ENCODE assay signal across 18 mouse cellular contexts in genomic region chr3:38652985-38653685, GRCm38 (mm10).
DNase-seq lines count a peak whose midpoint lies in the region; ATAC-seq and TF ChIP-seq lines count a peak whose summit lies in the region.
"Had no signal": no experiment of that assay in that cellular context is flagged by ENCODE, and none has a peak within 500 bp of the region (broad histone marks: within the 10 kb centered on the region; RNA-seq: fewer than 3 reads in every experiment).

No protein-coding gene starts in this region.

- no peak overlapping the region for H3K9ac ChIP-seq in hindbrain, embryonic 11.5 days (ENCODE audit: low read depth, low read length)
- H3K9ac ChIP-seq in forebrain, postnatal 0 days, result no peak overlapping the region
- H3K9ac ChIP-seq in midbrain, embryonic 14.5 days (replicated peaks; ENCODE audit: low read length), result no peak overlapping the region
- H3K9ac ChIP-seq: limb, embryonic 15.5 days had no signal

- no peak for DNase-seq in hindbrain, embryonic 10.5 days (ENCODE audit: low spot score)
- no peak for DNase-seq in hindbrain, embryonic 11.5 days (ENCODE audit: low spot score)
- DNase-seq in brain, embryonic 14.5 days (ENCODE audit: low read depth), result peak; percentile 59
- DNase-seq in forebrain, postnatal 0 days, result peak; percentile 44
- DNase-seq in midbrain, embryonic 14.5 days, result peak; percentile 31
- DNase-seq in cerebellum, adult 9-10 months, result no peak
- no peak for DNase-seq in right cerebral cortex, postnatal 14 days
- DNase-seq: adrenal gland, postnatal 14 days; B cell, adult 2 months; gastrocnemius, postnatal 10 days; kidney, postnatal 14 days; lung, postnatal 10 days; spleen, adult 18-20 months had no signal

- no peaks in the 10 kb centered on the region for H3K9me3 ChIP-seq in hindbrain, embryonic 10.5 days
- no peaks in the 10 kb centered on the region for H3K9me3 ChIP-seq in hindbrain, embryonic 11.5 days (ENCODE audit: control insufficient read depth, low read length)
- H3K9me3 ChIP-seq in forebrain, postnatal 0 days (ENCODE audit: low read length), result no peaks in the 10 kb centered on the region
- no peaks in the 10 kb centered on the region for H3K9me3 ChIP-seq in midbrain, embryonic 14.5 days (ENCODE audit: control insufficient read depth, low read length)
- H3K9me3 ChIP-seq: limb, embryonic 15.5 days had no signal

- 0 out of 2 replicates have a peak overlapping the region, but pooled peaks have one; percentile 46 for H3K27ac ChIP-seq in hindbrain, embryonic 10.5 days
- no peak overlapping the region for H3K27ac ChIP-seq in hindbrain, embryonic 11.5 days (ENCODE audit: low read depth, low read length)
- H3K27ac ChIP-seq in forebrain, postnatal 0 days (ENCODE audit: low read depth, low read length), result no peak overlapping the region
- H3K27ac ChIP-seq in midbrain, embryonic 14.5 days (replicated peaks; ENCODE audit: low read depth, low read length), result peak overlapping the region; percentile 50; the same call in 1 of the 2 replicates
- H3K27ac ChIP-seq: limb, embryonic 15.5 days; stomach, postnatal 0 days had no signal

- 48% methylated on average over 5 of the region's 5 CpGs for WGBS in hindbrain, embryonic 10.5 days
- WGBS in hindbrain, embryonic 11.5 days, result 41% methylated on average over 5 of the region's 5 CpGs
- 23% methylated on average over 5 of the region's 5 CpGs for WGBS in forebrain, postnatal 0 days
- WGBS in midbrain, embryonic 14.5 days, result 38% methylated on average over 5 of the region's 5 CpGs

- no peaks in the 10 kb centered on the region for H3K36me3 ChIP-seq in hindbrain, embryonic 10.5 days
- H3K36me3 ChIP-seq in hindbrain, embryonic 11.5 days (ENCODE audit: control insufficient read depth, insufficient read depth, low read length), result no peaks in the 10 kb centered on the region
- H3K36me3 ChIP-seq in forebrain, postnatal 0 days (ENCODE audit: insufficient read depth), result no peaks in the 10 kb centered on the region
- no peaks in the 10 kb centered on the region for H3K36me3 ChIP-seq in midbrain, embryonic 14.5 days (ENCODE audit: control insufficient read depth, insufficient read depth, low read length)
- H3K36me3 ChIP-seq: limb, embryonic 15.5 days had no signal

- no peak for ATAC-seq in hindbrain, embryonic 11.5 days (ENCODE audit: low FRiP score)
- ATAC-seq in forebrain, postnatal 0 days, result peak; percentile 76
- ATAC-seq in midbrain, embryonic 14.5 days (ENCODE audit: low FRiP score, low TSS enrichment), result no peak
- no peak for ATAC-seq in cerebellum, adult (ENCODE audit: insufficient number of reproducible peaks, low FRiP score, low TSS enrichment)

- H3K4me1 ChIP-seq in hindbrain, embryonic 10.5 days (replicated peaks), result peaks cover 11% of the 10 kb centered on the region
- H3K4me1 ChIP-seq in hindbrain, embryonic 11.5 days (replicated peaks; ENCODE audit: control insufficient read depth, insufficient read depth, low read length), result no peaks in the 10 kb centered on the region
- 0 out of 2 replicates have a peak, but pooled peaks cover 3% of the 10 kb centered on the region for H3K4me1 ChIP-seq in forebrain, postnatal 0 days (ENCODE audit: insufficient read depth)
- no peaks in the 10 kb centered on the region; the same call in 1 of the 2 replicates for H3K4me1 ChIP-seq in midbrain, embryonic 14.5 days (ENCODE audit: control insufficient read depth, insufficient read depth, low read length)
- H3K4me1 ChIP-seq: megakaryocyte, embryonic 14.5 days had no signal

- H3K4me2 ChIP-seq in hindbrain, embryonic 11.5 days (replicated peaks; ENCODE audit: low read depth, low read length), result no peak overlapping the region
- H3K4me2 ChIP-seq in forebrain, postnatal 0 days (ENCODE audit: low read depth), result no peak overlapping the region
- no peak overlapping the region for H3K4me2 ChIP-seq in midbrain, embryonic 14.5 days (ENCODE audit: low read length)
- H3K4me2 ChIP-seq: limb, embryonic 15.5 days had no signal

- no peak overlapping the region for H3K4me3 ChIP-seq in hindbrain, embryonic 10.5 days
- no peak overlapping the region for H3K4me3 ChIP-seq in hindbrain, embryonic 11.5 days (ENCODE audit: low read depth, low read length)
- no peak overlapping the region for H3K4me3 ChIP-seq in forebrain, postnatal 0 days (ENCODE audit: low read depth, low read length)
- H3K4me3 ChIP-seq in midbrain, embryonic 14.5 days (replicated peaks; ENCODE audit: low read depth, low read length), result no peak overlapping the region
- H3K4me3 ChIP-seq: limb, embryonic 15.5 days; megakaryocyte, embryonic 14.5 days; myocyte had no signal

- no peak for TF ChIP-seq POLR2A in brain, embryonic 14.5 days (IDR thresholded peaks at IDR 0.05; ENCODE audit: borderline replicate concordance, extremely low read depth, insufficient read depth, insufficient read length, poor library complexity, severe bottlenecking)

- H3K27me3 ChIP-seq in hindbrain, embryonic 10.5 days (ENCODE audit: insufficient read depth, poor library complexity, severe bottlenecking), result no peaks in the 10 kb centered on the region
- H3K27me3 ChIP-seq in hindbrain, embryonic 11.5 days (ENCODE audit: control insufficient read depth, insufficient read depth, low read length), result no peaks in the 10 kb centered on the region
- H3K27me3 ChIP-seq in forebrain, postnatal 0 days (ENCODE audit: insufficient read depth, low read length), result no peaks in the 10 kb centered on the region
- no peaks in the 10 kb centered on the region for H3K27me3 ChIP-seq in midbrain, embryonic 14.5 days (ENCODE audit: control insufficient read depth, insufficient read depth, low read length)
- H3K27me3 ChIP-seq: limb, embryonic 15.5 days; megakaryocyte, embryonic 14.5 days had no signal

- no peak for TF ChIP-seq CTCF in brain, embryonic 14.5 days (IDR thresholded peaks at IDR 0.05; ENCODE audit: borderline replicate concordance, extremely low read depth, insufficient read depth, insufficient read length)
- no peak for TF ChIP-seq CTCF in forebrain, postnatal 0 days (IDR thresholded peaks at IDR 0.05; ENCODE audit: low read depth)

Comparison
In these comparisons a context has a peak if more than half of its experiments do, and no peak if none do; other contexts are left out.
1. H3K27ac ChIP-seq: peak in hindbrain, embryonic 10.5 days (single experiment) and midbrain, embryonic 14.5 days (single experiment); none in hindbrain, embryonic 11.5 days (single experiment) and forebrain, postnatal 0 days (single experiment).
2. DNase-seq: peak in brain, embryonic 14.5 days (single experiment), forebrain, postnatal 0 days (single experiment) and midbrain, embryonic 14.5 days (single experiment); none in hindbrain, embryonic 10.5 days (single experiment), hindbrain, embryonic 11.5 days (single experiment), cerebellum, adult 9-10 months (single experiment) and right cerebral cortex, postnatal 14 days (single experiment).